Mouse (Mus musculus) intestine, embryonic 15.5 days (tissue): ENCODE data around the gene Hip1r. TPM values are rescaled to one million over a fixed set of nuclear protein-coding genes. Genes with fewer than 3 reads are reported as not detected.

ENCODE experiments used
- ATAC-seq: fragments of 200-750 bp; cut with Nextera tagmentation; 2 replicates; pipeline ENCODE4 v1.8.0; 2017; ENCODE audit warnings: moderate TSS enrichment, moderate library complexity
- H3K27ac ChIP-seq: fragments of 300-500 bp; sonication (generic); 2 replicates; pipeline ENCODE4 v1.5.1; 2015; ENCODE audit warnings: mild to moderate bottlenecking, inconsistent platforms
- H3K27me3 ChIP-seq: fragments of 300-500 bp; sonication (generic); replicated peaks from 2 replicates; pipeline ENCODE4 v1.6.1; 2015; ENCODE audit warnings: inconsistent platforms
- H3K36me3 ChIP-seq: fragments of 300-500 bp; sonication (generic); 2 replicates; pipeline ENCODE4 v1.6.1; 2015; ENCODE audit warnings: inconsistent platforms
- H3K4me1 ChIP-seq: fragments of 300-500 bp; sonication (generic); replicated peaks from 2 replicates; pipeline ENCODE4 v1.6.1; 2015; ENCODE audit warnings: inconsistent platforms
- H3K4me2 ChIP-seq: fragments of 300-500 bp; sonication (generic); replicated peaks from 2 replicates; pipeline ENCODE4 v1.6.1; 2015; ENCODE audit warnings: mild to moderate bottlenecking, inconsistent platforms
- H3K4me3 ChIP-seq: fragments of 300-500 bp; sonication (generic); replicated peaks from 2 replicates; pipeline ENCODE4 v1.5.1; 2015; ENCODE audit warnings: inconsistent platforms
- H3K9ac ChIP-seq: fragments of 300-500 bp; sonication (generic); 2 replicates; pipeline ENCODE4 v1.6.1; 2015; ENCODE audit warnings: inconsistent platforms
- H3K9me3 ChIP-seq: fragments of 300-500 bp; sonication (generic); 2 replicates; pipeline ENCODE4 v1.6.1; 2016; ENCODE audit warnings: inconsistent platforms
- WGBS: fragments of 180-500 bp; shearing (Covaris S2); methylation state at CpG from one replicate; pipeline ENCODE4 v1.1.7; 2015; 5-methylcytosine and 5-hydroxymethylcytosine counted together
- polyA plus RNA-seq: library from polyadenylated mRNA; unstranded; fragments of >200 nt; fragmentation: Nextera tagmentation; extraction: Ambion mirVana; gene quantifications from 2 replicates; pipeline ENCODE4 v1.2.1, GENCODE M21; 2015

The Hip1r gene
- polyA plus RNA-seq, 1 experiment from 2014 or later, result 26.0 TPM

- H3K4me1 ChIP-seq, result no peaks in the 10 kb centered on the region
- H3K9me3 ChIP-seq, result no peaks in the 10 kb centered on the region
- H3K4me3 ChIP-seq, result no peak overlapping the region
- no peak for ATAC-seq
- no peak overlapping the region for H3K9ac ChIP-seq
- WGBS, result 66% methylated on average over 5 of the region's 5 CpGs
- no peak overlapping the region for H3K27ac ChIP-seq
- H3K36me3 ChIP-seq, result no peaks in the 10 kb centered on the region
- H3K27me3 ChIP-seq, result no peaks in the 10 kb centered on the region
- H3K4me2 ChIP-seq, result no peak overlapping the region
Observed at GRCm38 (mm10) chr5:123952365-123953045, 20.9 kb upstream of the Hip1r start.

GRCm38 (mm10) chr5:123957213-123957612 lies 16.2 kb upstream of the Hip1r start:
- Histone ChIP-seq H3K4me2 (no peak overlapping the region), H3K27me3 (no peaks in the 10 kb centered on the region), H3K9ac (no peak overlapping the region), H3K4me3 (no peak overlapping the region), H3K4me1 (no peaks in the 10 kb centered on the region), H3K36me3 (no peaks in the 10 kb centered on the region), H3K9me3 (no peaks in the 10 kb centered on the region), H3K27ac (no peak overlapping the region)
- WGBS, result 95% methylated on average over 8 of the region's 8 CpGs
- ATAC-seq, result no peak

GRCm38 (mm10) chr5:123959018-123959417 lies 14.4 kb upstream of the Hip1r start:
- peak; percentile 66; the same call in 1 of the 2 replicates for ATAC-seq
- WGBS, result 60% methylated on average over 3 of the region's 3 CpGs
- Histone ChIP-seq H3K9me3 (no peaks in the 10 kb centered on the region), H3K27me3 (no peaks in the 10 kb centered on the region), H3K36me3 (no peaks in the 10 kb centered on the region), H3K4me3 (no peak overlapping the region), H3K4me1 (no peaks in the 10 kb centered on the region), H3K27ac (no peak overlapping the region), H3K4me2 (no peak overlapping the region), H3K9ac (no peak overlapping the region)

- WGBS, result 52% methylated on average over 8 of the region's 8 CpGs
- Histone ChIP-seq H3K36me3 (no peaks in the 10 kb centered on the region), H3K9me3 (no peaks in the 10 kb centered on the region), H3K9ac (no peak overlapping the region), H3K27ac (no peak overlapping the region), H3K4me1 (no peaks in the 10 kb centered on the region), H3K27me3 (no peaks in the 10 kb centered on the region), H3K4me2 (no peak overlapping the region), H3K4me3 (no peak overlapping the region)
- ATAC-seq, result no peak
Observed at GRCm38 (mm10) chr5:123960129-123960528, 13.3 kb upstream of the Hip1r start.

GRCm38 (mm10) chr5:123961046-123961445 lies 12.4 kb upstream of the Hip1r start:
- no peak for ATAC-seq
- Histone ChIP-seq H3K9me3 (no peaks in the 10 kb centered on the region), H3K9ac (no peak overlapping the region), H3K4me2 (no peak overlapping the region), H3K27me3 (no peaks in the 10 kb centered on the region), H3K4me3 (no peak overlapping the region), H3K27ac (no peak overlapping the region), H3K4me1 (no peaks in the 10 kb centered on the region), H3K36me3 (no peaks in the 10 kb centered on the region)
- WGBS, result 79% methylated on average over 12 of the region's 12 CpGs

GRCm38 (mm10) chr5:123964208-123964607 lies 9.2 kb upstream of the Hip1r start:
- H3K27ac ChIP-seq, result no peak overlapping the region
- no peak overlapping the region for H3K4me3 ChIP-seq
- no peak overlapping the region for H3K9ac ChIP-seq
- ATAC-seq, result peak; percentile 56; the same call in 1 of the 2 replicates
- no peaks in the 10 kb centered on the region for H3K4me1 ChIP-seq
- H3K9me3 ChIP-seq, result no peaks in the 10 kb centered on the region
- H3K27me3 ChIP-seq, result no peaks in the 10 kb centered on the region
- H3K4me2 ChIP-seq, result no peak overlapping the region
- no peaks in the 10 kb centered on the region for H3K36me3 ChIP-seq
- WGBS, result 93% methylated on average over 4 of the region's 4 CpGs

GRCm38 (mm10) chr5:123966759-123967158 lies 6.7 kb upstream of the Hip1r start:
- H3K4me2 ChIP-seq, result no peak overlapping the region
- no peaks in the 10 kb centered on the region for H3K9me3 ChIP-seq
- H3K9ac ChIP-seq, result no peak overlapping the region
- peak; percentile 63 for ATAC-seq
- 70% methylated on average over 2 of the region's 2 CpGs for WGBS
- no peak overlapping the region for H3K27ac ChIP-seq
- H3K4me1 ChIP-seq, result no peaks in the 10 kb centered on the region
- H3K4me3 ChIP-seq, result no peak overlapping the region
- no peaks in the 10 kb centered on the region; the same call in 1 of the 2 replicates for H3K27me3 ChIP-seq
- H3K36me3 ChIP-seq, result no peaks in the 10 kb centered on the region

- Histone ChIP-seq H3K4me1 (0 out of 2 replicates have a peak, but pooled peaks cover 3% of the 10 kb centered on the region), H3K36me3 (no peaks in the 10 kb centered on the region), H3K9me3 (no peaks in the 10 kb centered on the region), H3K27ac (no peak overlapping the region), H3K4me3 (no peak overlapping the region), H3K27me3 (peaks cover 3% of the 10 kb centered on the region), H3K9ac (no peak overlapping the region), H3K4me2 (no peak overlapping the region)
- 60% methylated on average over 5 of the region's 5 CpGs for WGBS
- peak; percentile 52 for ATAC-seq
Observed at GRCm38 (mm10) chr5:123968468-123968867, 5.0 kb upstream of the Hip1r start.

- ATAC-seq, result peak; percentile 13; the same call in 1 of the 2 replicates
- 65% methylated on average over 8 of the region's 8 CpGs for WGBS
- peak overlapping the region; percentile 36; the same call in 1 of the 2 replicates for H3K27ac ChIP-seq
- no peaks in the 10 kb centered on the region for H3K36me3 ChIP-seq
- no peak overlapping the region for H3K4me3 ChIP-seq
- no peaks in the 10 kb centered on the region for H3K9me3 ChIP-seq
- no peak overlapping the region for H3K4me2 ChIP-seq
- no peak overlapping the region for H3K9ac ChIP-seq
- 0 out of 2 replicates have a peak, but pooled peaks cover 3% of the 10 kb centered on the region for H3K4me1 ChIP-seq
- peaks cover 3% of the 10 kb centered on the region for H3K27me3 ChIP-seq
Observed at GRCm38 (mm10) chr5:123969216-123969615, 4.2 kb upstream of the Hip1r start.

GRCm38 (mm10) chr5:123970576-123970975 lies 2.9 kb upstream of the Hip1r start:
- no peak overlapping the region for H3K4me2 ChIP-seq
- H3K4me3 ChIP-seq, result no peak overlapping the region
- peaks cover 3% of the 10 kb centered on the region for H3K27me3 ChIP-seq
- H3K27ac ChIP-seq, result no peak overlapping the region
- 86% methylated on average over 4 of the region's 4 CpGs for WGBS
- no peaks in the 10 kb centered on the region for H3K36me3 ChIP-seq
- ATAC-seq, result no peak
- no peak overlapping the region for H3K9ac ChIP-seq
- 0 out of 2 replicates have a peak, but pooled peaks cover 3% of the 10 kb centered on the region for H3K4me1 ChIP-seq
- no peaks in the 10 kb centered on the region for H3K9me3 ChIP-seq

GRCm38 (mm10) chr5:123972453-123972852 lies 975 bp upstream of the Hip1r start:
- Histone ChIP-seq H3K9ac (no peak overlapping the region), H3K27ac (no peak overlapping the region), H3K4me3 (no peak overlapping the region), H3K4me1 (peaks cover 8% of the 10 kb centered on the region; the same call in 1 of the 2 replicates), H3K36me3 (no peaks in the 10 kb centered on the region), H3K9me3 (no peaks in the 10 kb centered on the region), H3K4me2 (no peak overlapping the region), H3K27me3 (peaks cover 3% of the 10 kb centered on the region)
- WGBS, result 64% methylated on average over 6 of the region's 6 CpGs
- ATAC-seq, result no peak

GRCm38 (mm10) chr5:123974179-123974485 lies 704 bp downstream of the Hip1r start:
- no peak for ATAC-seq
- under 1% methylated on average over 14 of the region's 14 CpGs for WGBS
- Histone ChIP-seq H3K4me2 (peak overlapping the region; percentile 89), H3K36me3 (no peaks in the 10 kb centered on the region), H3K9me3 (no peaks in the 10 kb centered on the region), H3K9ac (peak overlapping the region; percentile 81), H3K4me1 (peaks cover 18% of the 10 kb centered on the region), H3K27me3 (peaks cover 3% of the 10 kb centered on the region), H3K27ac (peak overlapping the region; percentile 90), H3K4me3 (peak overlapping the region; percentile 81)

- H3K4me1 ChIP-seq, result peaks cover 23% of the 10 kb centered on the region
- no peaks in the 10 kb centered on the region for H3K36me3 ChIP-seq
- WGBS, result 19% methylated on average over 11 of the region's 11 CpGs
- peak overlapping the region; percentile 77; the same call in 1 of the 2 replicates for H3K27ac ChIP-seq
- H3K4me3 ChIP-seq, result peak overlapping the region; percentile 81
- H3K4me2 ChIP-seq, result peak overlapping the region; percentile 89
- H3K27me3 ChIP-seq, result peaks cover 3% of the 10 kb centered on the region
- no peak for ATAC-seq
- H3K9ac ChIP-seq, result peak overlapping the region; percentile 81; the same call in 1 of the 2 replicates
- H3K9me3 ChIP-seq, result no peaks in the 10 kb centered on the region
Observed at GRCm38 (mm10) chr5:123974616-123975111, 1.2 kb downstream of the Hip1r start.
